Mouse (Mus musculus) layer of hippocampus, adult 8-10 months (tissue): Measurements from ENCODE around the gene Pdcd6ip. TPM values are rescaled to one million over a fixed set of nuclear protein-coding genes. Genes with fewer than 3 reads are reported as not detected.

Experiments used
- DNase-seq, 2 experiments: peaks; one replicate each; pipeline ENCODE4 v3.0.0; 2022; ENCODE audit warnings: low spot score in 2 of 2
- total RNA-seq, 4 experiments: library from RNA; stranded (reverse); gene quantifications; 2 replicates each; pipeline ENCODE4 v1.2.4; 2022

The Pdcd6ip gene
- total RNA-seq, 4 experiments from 2014 or later = 65.8 to 74.4 (median 68.9) TPM

- DNase-seq = peak; percentile 44 to 51
These were observed 81.3 kb downstream of the Pdcd6ip start for GRCm38 (mm10) chr9:113626730-113627129.

GRCm38 (mm10) chr9:113624086-113624485 is 84.0 kb downstream of the Pdcd6ip start:
- DNase-seq = no peak

DNA sequence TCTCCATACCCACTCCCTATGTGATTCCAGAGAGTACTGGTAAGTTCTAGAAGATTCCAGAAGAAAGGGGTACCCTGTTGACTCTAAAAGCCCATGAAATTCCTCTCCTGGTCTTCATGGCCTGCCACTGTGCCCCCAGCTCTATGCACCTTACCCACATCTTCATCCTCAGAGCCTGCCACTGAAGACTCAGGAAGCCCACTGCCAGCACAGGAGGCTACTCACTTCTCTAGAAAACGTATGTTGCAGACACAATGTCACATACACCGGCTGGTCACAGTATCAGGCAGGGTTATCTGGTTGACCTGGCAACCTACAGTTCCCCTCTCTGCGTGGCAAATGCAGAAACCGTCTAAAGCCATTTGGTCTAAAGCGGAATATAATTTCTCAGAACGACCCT is 91.0 kb downstream of the Pdcd6ip start:
- DNase-seq = no peak

- DNase-seq = no peak
These were observed 97.3 kb downstream of the Pdcd6ip start for GRCm38 (mm10) chr9:113610776-113611175.

DNA sequence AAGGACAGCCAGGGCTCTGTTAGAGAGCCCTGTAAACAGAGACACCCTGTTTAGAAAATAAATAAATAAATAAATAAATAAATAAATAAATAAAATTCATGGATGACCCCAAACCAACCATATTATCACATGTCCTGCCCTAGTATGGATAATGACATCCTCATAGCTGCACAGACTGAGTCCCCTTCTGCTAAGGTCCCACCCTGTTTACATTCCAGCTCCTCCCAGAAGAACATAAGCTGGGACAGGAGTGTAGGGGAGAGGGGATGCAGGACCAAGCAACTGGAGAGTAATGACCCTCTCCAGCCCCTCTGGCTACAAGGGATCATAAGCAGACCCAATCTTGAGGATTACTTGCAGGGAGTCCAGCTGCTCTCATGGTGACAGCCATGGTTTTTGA is 105.9 kb downstream of the Pdcd6ip start:
- no peak for DNase-seq

Other genes starting within 250 kb of the Pdcd6ip start
- 100 to 1,000 TPM; 189 to 217 (median 199) TPM for gene Clasp2, start 33.2 kb upstream of the Pdcd6ip start, total RNA-seq
- 10 to 100 TPM; 68.5 to 87.8 (median 80.9) TPM for gene Ubp1, start 222.7 kb upstream of the Pdcd6ip start, total RNA-seq